Mouse (Mus musculus) fat pad, adult 2 months (tissue): ENCODE data around the gene Sdf4.
A peak's percentile ranks its signal among the peaks of the same experiment; 100 is the strongest.

Source experiments
- DNase-seq: peaks from one replicate; pipeline ENCODE4 v3.0.0-alpha.2; 2011; ENCODE audit warnings: low read depth, low spot score; ENCODE audit errors: extremely low read depth

Gene Sdf4

DNA sequence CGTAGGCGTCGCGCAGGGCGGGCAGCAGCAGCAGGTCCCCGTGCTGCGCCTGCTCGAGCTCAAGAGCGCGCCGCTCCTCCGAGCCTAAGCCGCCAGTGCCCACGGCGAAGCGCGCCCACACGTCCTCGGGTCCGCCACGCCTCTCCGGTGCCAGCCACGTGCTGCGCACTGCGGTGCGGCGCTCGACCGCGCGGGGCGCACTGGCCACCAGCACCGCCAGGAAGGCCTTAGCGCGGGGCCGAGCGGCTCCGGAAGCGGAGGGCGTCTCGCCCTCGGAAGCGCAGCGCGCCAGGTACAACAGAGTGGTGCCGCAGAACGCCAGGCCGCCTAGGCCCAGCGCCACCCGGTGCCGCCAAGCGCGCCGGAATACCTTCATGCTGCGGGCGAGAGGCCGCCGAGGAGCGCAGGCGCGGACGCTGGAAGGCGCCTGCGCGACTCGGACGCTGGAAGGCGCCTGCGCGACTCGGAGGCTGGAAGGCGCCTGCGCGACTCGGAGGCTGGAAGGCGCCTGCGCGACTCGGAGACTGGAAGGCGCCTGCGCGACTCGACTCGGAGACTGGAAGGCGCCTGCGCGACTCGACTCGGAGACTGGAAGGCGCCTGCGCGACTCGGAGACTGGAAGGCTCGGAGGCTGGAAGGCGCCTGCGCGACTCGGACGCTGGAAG lies at the start of gene Sdf4, which contains the start of gene B3galt6:
Gene Sdf4, plus strand, starts transcription at position 632 of the 665 bp plus-strand sequence.
Gene B3galt6, minus strand, starts transcription at position 409 of the 665 bp plus-strand sequence.
- no peak for DNase-seq

DNA sequence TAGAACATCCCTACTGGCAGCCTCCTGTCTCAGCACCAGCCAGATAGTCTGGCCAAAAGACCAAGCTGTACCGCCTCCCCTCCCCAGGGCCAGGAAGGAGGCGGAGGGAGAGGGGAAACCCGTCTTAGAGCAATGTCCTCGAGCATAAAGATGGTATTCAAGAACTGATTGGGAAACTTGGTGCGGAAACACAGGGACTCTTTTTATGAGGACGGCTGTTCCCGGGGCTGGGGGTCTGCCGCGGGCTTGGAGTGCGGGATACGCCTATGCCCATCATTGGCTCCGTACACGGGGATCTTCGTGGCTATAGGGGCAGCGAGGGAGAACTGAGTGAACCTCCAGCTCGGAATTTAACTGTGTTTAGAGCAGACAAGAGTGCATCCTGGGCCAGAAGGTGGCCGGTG lies 49.6 kb upstream of the Sdf4 start:
- DNase-seq = no peak

DNA sequence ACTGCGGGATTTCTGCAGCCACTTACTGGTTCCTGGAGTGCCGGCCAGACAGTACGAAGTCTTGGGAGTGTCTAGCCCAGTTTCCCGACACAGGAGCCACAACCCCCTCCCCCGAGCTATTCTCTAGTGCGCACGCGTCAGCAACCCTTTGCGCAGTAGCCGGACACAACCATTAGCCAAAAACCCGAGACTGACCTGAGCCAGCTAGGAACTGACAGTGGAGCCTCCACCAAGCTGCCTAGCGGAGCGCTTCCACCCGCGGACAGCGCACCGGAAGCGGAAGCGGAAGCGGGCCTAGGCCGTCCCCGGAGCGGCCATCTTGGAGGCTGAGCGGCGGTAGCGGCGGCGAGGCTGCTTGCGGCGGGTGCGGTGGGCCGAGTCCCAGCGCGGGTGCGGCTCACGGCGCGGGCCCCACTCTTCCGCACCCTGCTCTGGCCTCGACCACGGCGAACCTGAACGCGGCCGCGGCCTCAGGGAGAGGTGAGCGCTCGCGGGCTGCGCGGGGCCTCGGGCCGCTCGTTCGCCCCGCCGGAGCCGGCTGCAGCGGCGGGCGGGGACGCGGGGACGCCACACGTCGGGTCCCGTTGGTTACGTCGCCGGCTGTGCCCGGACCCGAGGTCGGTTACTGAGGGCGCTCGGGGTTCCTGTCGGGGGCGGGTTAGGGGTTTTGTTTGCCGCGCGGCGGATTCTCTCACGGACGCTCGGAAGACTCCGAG lies 49.0 kb upstream of the Sdf4 start, which contains the start of gene Ube2j2:
Gene Ube2j2, plus strand, starts transcription at position 298 of the 716 bp plus-strand sequence.
- peak; percentile 74 for DNase-seq

DNA sequence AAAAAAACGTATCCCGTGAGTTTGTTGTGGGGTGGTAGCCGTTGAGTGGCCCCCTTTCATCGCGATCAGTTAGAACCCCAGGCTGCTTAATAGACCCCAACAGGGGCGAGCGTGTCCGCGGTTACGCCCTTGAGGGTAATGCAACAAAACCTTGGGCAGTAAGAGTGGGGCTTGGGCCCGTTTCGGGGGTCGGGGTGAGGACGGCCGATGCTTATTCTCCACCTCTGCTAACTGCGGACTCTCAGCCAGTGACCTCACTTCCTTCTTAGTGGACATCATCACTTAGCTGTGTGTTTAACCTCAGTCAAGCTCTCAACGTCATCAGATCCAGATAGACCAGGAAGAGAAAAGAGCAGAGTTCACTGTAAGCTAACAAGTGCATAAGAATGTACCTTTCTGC lies 48.4 kb upstream of the Sdf4 start:
- DNase-seq = no peak

DNA sequence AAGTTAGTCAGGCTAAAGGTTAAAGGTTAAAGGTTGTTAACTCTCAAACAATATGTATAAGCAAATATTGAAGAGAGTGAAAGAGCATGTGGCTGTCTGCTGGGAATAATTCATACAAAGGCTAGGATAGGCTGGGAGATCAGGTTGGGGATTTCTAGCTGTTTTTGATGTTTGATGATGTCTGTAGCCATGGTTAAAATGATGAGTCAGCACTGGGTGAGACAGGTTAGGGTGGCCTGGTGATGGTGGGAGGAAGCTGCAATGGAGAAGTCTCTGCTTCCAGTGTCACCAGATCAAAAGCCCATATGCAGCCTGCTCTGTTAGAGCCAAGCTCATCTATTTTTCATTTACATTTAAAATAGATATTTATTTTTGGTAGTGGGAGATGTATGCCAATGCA lies 45.6 kb upstream of the Sdf4 start:
- no peak for DNase-seq

DNA sequence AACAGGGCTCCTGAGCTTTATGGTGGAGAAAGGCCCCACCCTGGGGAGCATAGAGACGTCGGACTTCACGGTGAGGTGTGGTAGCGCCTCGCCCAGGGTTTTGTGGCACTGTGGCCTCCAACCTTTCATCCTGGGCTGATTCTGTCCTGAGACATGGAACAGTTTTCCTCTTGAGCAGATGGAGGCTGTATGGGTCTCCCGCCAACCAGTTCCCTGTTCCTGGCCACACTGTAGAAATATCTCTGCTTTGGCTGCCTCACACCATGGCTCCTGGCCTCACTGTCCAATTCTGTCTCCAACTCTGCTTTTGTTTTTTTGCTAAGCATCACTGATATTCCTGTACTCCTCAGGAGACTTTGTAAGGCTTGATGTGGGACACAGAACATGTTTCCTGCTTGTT lies 37.2 kb upstream of the Sdf4 start:
- no peak for DNase-seq

DNA sequence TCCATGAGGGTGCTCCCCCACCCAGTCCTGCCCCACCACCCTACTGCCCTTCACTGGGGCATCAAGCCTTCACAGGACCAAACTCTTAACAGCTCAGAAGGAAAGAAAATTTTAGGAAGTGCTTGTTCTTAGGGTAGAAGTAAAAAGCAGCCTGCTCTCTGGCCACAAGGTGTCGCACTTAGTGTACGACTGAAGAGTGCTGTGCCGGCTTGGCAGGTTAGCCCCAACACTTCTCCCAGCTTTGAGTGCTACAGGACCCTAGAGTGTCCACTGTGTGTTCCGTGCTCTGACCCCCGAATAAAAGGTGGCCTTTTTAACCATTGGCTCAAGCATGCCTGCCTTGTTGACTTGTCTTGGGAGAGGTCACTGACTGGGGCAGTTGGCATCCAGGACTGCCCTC lies 33.4 kb upstream of the Sdf4 start:
- no peak for DNase-seq

DNA sequence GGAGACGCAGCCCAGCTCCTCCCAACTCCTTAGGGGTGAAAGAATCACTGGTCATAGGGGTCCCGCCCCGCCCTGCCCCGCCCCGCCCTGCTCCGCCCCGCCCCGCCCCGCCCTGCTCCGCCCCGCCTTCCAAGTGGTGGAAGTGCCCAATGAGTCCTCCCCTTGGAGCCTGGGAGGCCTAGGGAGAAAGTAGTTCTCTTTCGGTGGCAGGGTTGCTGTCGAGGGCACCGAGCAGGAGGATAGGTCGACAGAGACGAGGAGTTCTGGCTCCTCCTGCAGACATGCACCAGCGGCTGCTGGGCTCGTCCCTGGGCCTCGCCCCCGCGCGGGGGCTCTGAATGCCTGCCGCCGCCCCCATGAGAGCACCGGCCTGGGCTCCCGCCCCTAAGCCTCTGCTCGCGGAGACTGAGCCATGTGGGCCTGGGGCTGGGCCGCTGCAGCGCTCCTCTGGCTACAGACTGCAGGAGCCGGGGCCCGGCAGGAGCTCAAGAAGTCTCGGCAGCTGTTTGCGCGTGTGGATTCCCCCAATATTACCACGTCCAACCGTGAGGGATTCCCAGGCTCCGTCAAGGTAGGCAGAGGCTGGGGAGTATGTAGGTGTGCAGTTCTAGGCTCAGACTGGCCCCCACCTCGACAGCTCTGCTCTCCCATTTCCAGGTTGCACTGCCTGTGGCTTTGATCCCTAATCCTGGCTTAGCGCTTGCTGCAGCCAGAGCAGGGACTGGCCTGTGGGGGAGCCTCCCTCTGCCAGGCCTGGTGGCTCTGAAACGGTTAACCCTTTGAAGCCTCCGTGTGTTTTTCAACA lies 30.3 kb upstream of the Sdf4 start, which contains the start of gene C1qtnf12:
Gene C1qtnf12, plus strand, starts transcription at position 152 of the 805 bp plus-strand sequence.
- no peak for DNase-seq

DNA sequence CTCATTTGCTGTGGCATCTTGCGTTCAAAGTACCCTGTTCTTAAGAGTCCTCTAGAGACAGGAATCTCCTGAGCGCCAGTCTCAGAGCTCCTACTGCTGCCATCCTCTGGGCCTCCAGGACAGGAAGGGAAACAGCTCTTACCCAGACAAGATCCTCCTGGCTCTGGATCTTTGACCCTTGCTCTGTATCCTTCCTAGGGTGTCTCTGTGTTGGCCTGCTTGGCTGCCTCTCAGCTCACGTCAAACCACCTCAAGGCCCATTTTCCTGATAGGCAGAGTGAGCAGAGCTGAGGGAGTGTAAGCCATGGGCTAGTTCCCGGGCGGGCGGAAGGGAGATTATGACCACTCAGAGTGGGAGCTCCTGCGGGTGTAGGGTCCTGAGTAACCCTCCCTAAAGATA lies 29.6 kb upstream of the Sdf4 start:
- DNase-seq = no peak

DNA sequence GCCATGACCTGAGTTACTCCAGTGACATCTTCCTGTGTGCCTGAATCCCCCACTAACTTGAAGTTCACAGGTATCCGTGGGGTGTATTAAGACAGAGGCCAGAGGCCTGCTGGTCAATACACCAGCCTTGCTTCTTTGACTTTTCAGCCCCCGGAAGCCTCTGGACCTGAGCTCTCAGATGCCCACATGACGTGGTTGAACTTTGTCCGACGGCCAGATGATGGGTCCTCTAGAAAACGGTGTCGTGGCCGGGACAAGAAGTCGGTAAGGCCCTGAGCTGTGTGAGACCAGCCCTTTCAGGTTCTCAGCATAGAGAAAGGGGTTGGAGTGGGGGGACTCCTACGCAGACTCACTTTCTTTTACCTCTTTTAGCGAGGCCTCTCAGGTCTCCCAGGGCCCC lies 28.3 kb upstream of the Sdf4 start:
- DNase-seq = no peak

DNA sequence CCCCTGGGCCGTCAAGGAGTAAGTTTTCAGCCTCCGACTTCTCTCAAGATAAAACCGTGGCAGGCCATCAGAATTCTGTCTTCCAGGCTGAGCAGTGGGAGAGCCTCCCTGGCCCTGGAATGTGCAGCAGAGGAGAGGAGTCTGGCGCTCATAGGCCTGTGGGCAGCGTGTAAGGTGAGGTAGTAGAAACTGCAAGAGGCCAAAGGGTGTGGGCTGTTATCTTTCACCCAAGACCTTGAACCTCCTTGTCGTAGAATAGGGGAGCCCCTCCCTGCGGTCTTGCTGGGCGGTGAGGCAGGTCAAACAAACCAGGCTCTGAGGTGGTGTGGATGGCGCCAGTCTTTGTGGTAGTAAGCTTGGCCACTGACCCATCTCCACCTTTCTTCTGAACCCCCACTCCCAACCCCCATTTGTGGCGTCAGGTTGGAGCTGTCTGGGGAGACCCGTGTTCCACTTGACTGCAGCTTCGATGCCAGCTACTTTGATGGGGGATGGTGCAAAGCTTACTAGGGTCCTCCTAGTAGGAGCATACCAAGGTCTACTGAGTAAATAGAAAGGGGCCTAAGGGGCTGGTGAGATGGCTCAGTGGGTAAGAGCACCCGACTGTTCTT lies 23.5 kb upstream of the Sdf4 start:
- DNase-seq = no peak

DNA sequence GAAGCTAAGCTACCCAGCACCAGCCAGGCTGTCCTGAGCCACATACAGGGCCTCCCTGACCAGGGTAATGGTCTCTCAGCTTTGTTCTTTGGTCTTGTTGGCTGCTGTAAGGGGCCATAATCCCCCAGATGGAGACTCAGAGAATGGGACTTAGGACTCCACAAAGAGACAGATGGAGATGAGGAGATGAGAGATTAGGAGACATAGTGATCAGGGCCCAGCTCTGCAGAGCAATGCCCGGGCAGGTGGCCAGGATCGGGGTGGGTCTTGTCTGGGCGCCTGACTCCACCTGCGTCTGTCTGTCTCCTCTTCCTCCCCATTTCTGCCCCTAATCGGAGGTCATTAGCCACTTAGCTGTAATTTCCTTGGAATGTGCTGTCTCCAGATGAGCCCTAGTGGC lies 22.4 kb upstream of the Sdf4 start:
- no peak for DNase-seq

DNA sequence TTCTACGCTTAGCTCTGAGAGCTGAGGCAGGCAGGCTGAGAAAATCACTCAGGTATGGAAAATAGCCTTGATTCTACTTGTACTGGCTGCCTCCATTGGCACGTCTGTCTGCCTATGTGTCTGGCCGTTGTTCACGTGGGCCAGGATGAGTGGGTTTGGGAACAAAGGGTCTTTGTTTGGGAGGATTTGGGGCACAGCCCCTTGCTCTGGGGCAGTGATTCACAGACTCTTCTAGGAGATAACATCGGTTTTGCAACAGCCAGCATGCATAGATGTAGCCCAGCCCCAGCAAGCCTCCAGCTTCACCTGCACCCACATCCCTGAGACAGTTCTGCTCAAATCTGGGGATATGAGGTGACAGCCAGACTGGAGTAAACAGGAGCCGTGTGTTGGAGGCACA lies 20.0 kb upstream of the Sdf4 start:
- peak; percentile 98 for DNase-seq

DNA sequence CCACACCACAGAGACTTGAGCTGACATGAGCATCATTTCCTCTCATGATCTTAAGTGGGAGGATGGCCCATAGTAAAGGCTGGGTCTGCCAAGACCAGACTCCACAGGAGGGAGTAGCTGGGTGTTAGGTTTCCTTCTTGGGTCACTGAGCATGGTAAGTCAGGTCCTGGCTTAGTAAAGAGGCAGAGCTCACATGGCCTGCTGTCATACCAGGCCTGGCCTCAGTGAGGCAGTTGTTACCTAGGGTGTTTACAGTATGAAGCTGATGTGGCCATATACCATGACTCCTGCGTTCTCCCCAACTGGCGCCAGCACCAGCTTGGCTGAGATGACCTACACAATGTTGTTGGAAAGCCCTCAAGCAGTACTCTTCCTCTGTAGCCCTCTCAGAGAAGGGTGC lies 19.4 kb upstream of the Sdf4 start:
- no peak for DNase-seq

DNA sequence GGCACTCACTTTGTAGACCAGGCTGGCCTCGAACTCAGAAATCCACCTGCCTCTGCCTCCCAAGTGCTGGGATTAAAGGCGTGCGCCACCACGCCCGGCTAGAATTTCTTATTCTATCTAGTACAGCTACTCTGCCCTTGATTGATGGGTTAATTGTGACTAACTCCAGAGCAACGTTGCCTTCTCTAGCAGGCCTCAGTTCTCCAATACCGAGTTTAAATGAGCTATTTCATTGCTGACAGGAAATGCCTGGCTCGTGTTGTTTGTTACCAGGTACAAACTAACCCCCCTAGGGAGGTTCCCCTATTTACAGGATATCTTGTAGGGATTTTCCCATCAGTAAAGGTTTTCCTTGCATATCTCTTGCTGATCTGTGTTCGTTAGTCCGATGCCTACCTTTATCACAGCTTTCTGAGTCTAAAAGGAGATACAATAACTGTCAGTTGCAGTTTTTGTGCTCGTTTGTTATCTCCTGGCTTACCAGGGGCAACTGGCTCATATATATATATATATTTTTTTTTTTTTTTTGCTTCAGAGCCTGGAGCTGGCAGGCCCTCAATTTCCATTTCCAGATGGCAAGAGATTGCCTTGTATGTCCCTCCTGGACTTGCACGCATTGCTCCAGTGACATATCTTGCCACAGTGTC lies 11.1 kb upstream of the Sdf4 start:
- no peak for DNase-seq

DNA sequence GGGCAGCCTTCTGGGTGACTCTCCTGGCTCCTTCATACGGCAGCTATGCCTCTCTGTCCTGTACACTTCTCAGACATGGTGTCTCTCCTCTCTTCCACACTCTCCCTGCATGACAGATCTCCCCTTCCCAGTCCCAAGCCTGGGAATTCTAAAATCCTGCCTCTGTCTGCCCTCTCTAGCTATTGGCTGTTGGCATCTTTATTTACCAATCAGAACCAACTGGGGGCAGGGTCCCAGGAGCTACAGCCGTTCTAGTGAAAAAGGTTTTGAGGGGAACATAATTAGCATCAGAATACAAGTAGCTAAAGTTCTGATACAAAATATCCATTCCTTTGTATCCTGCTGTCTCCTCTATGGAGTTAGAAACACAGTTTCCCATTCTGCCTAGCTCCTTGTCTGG lies 8.9 kb upstream of the Sdf4 start:
- DNase-seq = no peak

DNA sequence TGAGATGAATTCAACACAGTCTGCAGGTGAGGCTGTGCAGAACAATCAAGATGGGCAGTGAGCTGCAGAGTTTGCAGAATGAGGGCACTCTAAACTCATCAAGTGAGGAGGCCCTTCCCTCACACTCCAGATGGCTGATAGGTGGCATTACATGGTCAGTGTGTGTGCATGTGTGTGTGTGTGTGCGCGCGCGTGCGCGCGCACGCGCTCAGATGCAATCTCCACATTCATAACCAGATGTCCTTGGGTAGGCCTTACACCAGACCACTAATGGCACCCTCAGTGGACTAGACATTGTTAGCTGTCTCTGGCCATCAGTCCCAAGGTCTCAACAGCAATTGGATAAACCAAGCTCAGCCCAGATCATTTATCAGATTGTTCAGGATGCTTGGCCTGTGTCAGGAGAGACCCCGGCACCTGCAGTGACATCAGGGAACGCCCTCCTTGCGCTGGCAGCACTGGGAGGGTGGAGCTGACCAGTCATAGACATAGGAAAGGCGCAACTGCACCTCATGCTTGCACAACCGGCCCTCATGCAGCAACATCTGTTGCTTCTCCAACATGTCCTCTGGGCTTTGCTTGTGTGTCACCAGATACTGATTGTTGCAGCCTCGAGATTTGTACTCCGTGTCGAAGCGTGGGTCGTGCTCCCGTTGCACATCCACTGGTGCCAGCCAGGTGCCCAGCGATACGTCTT lies 1.3 kb upstream of the Sdf4 start:
- no peak for DNase-seq

DNA sequence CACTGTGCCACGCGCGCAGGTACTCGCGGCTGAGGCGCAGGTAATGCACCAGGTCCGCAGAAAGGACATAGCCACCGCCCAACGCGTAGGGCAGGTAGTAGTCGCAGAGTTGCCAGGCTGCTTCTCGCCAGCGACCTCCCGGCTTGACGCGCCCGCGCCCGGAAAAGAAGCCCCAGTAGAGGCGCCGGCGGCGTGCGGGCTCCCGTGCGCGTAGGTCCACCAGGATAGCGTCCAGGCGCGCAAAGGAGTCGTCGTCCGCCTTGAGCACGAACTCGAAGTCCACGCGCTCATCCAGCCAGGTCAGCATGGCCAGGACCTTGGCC lies 803 bp upstream of the Sdf4 start:
- DNase-seq = no peak

DNA sequence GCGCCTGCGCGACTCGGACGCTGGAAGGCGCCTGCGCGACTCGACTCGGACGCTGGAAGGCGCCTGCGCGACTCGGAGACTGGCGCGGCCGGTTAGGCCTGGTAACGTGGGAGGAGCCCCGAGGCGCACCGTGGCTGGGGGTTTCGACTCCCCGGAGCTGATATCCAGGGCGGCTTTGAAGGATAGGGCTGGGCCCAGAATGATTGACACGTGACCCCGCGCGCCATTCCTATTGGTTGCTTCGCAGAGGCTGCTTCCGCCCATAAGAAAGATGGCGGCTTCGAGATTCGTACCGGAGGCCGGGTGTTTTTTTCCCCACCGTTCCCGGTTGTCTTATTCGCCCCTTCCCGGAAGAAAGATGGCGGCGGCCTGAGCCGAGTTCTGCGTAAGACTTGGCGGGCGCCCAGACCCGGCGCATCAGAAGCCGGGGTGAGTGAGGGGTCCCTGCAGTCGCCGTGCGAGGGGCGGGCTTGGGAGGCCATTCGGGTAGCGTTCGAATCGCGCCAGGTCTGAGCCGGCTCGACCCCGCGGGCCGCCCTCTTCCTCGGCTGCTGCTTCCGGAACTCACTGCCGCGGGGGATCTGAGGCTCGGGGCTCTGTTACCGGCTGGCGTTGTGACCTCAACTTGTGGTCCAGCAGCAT lies 355 bp downstream of the Sdf4 start:
- no peak for DNase-seq

DNA sequence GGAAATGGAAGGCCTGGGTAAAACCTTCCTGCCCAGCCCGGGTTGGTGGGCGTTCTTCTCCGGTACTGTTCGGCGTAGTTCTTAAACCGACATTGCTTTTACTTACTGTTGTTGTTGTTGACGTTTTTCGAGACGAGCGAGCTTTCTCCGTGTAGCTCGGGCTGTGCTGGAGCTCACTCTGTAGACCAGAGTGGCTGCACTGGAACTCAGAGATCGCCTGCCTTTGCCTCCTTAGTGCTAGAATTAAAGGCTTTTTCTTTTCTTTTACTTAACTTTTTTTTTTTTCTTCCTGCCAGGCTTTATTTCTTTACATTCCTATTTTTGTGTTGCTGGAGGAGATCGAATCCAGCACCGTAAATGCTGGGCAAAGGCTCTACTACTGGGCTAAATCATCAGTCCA lies 934 bp downstream of the Sdf4 start:
- no peak for DNase-seq
